Mouse (Mus musculus): ENCODE measurements around the gene Iqgap3. TPM values are rescaled to one million over a fixed set of nuclear protein-coding genes. Genes with fewer than 3 reads are reported as not detected.

The Iqgap3 gene
- polyA plus RNA-seq, 1 experiment from 2014 or later = 19.8 TPM

DNA sequence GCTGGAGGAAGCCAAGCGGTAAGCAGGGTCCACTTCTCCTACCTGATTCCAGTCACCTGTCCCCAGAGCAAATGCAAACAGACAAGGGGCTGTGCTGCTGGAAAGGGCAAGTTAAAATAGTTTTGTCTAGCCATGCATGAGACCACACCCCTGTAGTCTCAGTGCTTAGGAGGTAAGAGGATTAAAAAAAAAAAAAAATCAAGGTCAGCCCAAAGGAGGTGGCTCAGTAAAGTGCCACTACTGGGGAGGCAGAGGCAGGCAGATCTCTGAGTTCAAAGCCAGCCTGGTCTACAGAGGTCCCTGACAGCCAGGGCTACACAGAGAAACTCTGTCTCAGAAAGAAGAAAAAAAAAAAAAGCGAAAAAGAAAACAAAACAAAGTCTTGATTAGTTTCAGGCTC is 2.2 kb downstream of the Iqgap3 start:
- no peak overlapping the region for H3K9ac ChIP-seq (replicated peaks; ENCODE audit: low read depth, low read length)

DNA sequence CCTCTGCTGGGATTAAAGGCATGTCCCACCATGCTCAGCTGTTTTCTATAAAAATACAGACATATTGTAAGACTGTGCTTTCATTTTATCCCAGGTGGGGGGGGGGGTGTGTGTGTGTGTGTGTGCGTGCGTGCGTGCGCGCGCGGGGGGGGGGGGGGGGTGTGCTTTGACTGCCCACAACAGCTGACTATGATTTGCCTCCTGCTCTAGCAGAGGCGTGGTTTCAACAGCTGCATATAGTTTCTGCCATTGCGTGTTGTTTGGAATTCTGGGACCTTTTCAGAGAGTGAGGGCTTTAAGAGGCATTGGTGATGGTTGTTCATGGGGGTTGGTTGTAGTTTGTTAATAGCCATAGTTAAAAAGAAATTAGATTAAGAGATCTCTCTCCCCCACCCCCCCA is 3.7 kb downstream of the Iqgap3 start:
- H3K9ac ChIP-seq (replicated peaks; ENCODE audit: low read depth, low read length) = no peak overlapping the region
- 79% methylated on average over 2 of the region's 9 CpGs for WGBS
- no peak overlapping the region for H3K4me3 ChIP-seq (ENCODE audit: low read depth, low read length)
- H3K27me3 ChIP-seq (ENCODE audit: control insufficient read depth, insufficient read depth, low read length) = no peaks in the 10 kb centered on the region
- ATAC-seq (ENCODE audit: insufficient number of reproducible peaks, insufficient read depth, low FRiP score, low read depth) = no peak
- H3K9me3 ChIP-seq (ENCODE audit: control insufficient read depth, low read depth, low read length) = no peaks in the 10 kb centered on the region
- H3K27ac ChIP-seq (ENCODE audit: low read length) = no peak overlapping the region
- no peak overlapping the region for H3K4me2 ChIP-seq (replicated peaks; ENCODE audit: low read depth, low read length)
- peaks cover 32% of the 10 kb centered on the region for H3K36me3 ChIP-seq (ENCODE audit: control insufficient read depth, insufficient read depth, low read length)
- H3K4me1 ChIP-seq (ENCODE audit: control insufficient read depth, insufficient read depth, low read length) = peaks cover 10% of the 10 kb centered on the region; the same call in 1 of the 2 replicates

More for the DNA sequence above, 2.2 kb downstream of the Iqgap3 start:
- ATAC-seq (ENCODE audit: insufficient number of reproducible peaks, insufficient read depth, low FRiP score, low read depth) = no peak
- Histone ChIP-seq H3K36me3 (ENCODE audit: control insufficient read depth, insufficient read depth, low read length) (peaks cover 22% of the 10 kb centered on the region; the same call in 1 of the 2 replicates), H3K4me2 (replicated peaks; ENCODE audit: low read depth, low read length) (no peak overlapping the region), H3K27me3 (ENCODE audit: control insufficient read depth, insufficient read depth, low read length) (no peaks in the 10 kb centered on the region), H3K4me3 (ENCODE audit: low read depth, low read length) (no peak overlapping the region), H3K4me1 (ENCODE audit: control insufficient read depth, insufficient read depth, low read length) (peaks cover 10% of the 10 kb centered on the region; the same call in 1 of the 2 replicates), H3K9me3 (ENCODE audit: control insufficient read depth, low read depth, low read length) (no peaks in the 10 kb centered on the region), H3K27ac (ENCODE audit: low read length) (no peak overlapping the region)
- 98% methylated on average over 2 of the region's 2 CpGs for WGBS

DNA sequence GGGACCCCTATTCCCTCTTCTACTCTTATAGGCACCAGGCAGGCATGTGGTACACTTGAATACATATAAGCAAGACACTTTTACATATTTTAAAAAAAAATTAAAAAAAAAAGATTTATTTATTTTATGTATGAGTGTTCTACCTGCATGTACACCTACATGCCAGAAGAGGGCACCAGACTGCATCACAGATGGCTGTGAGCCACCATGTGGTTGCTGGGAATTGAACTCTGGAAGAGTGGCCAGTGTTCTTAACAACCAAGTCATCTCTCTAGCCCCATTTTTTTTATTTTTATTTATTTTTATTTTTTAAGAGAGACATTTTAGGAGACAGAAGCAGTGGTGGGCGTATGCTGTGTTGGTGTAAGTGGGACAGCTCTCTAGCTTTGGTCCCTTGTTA is 5.9 kb downstream of the Iqgap3 start:
- Histone ChIP-seq H3K4me1 (ENCODE audit: control insufficient read depth, insufficient read depth, low read length) (peaks cover 6% of the 10 kb centered on the region; the same call in 1 of the 2 replicates), H3K4me2 (replicated peaks; ENCODE audit: low read depth, low read length) (no peak overlapping the region), H3K27ac (ENCODE audit: low read length) (no peak overlapping the region), H3K27me3 (ENCODE audit: control insufficient read depth, insufficient read depth, low read length) (no peaks in the 10 kb centered on the region), H3K36me3 (ENCODE audit: control insufficient read depth, insufficient read depth, low read length) (peaks cover 51% of the 10 kb centered on the region), H3K4me3 (ENCODE audit: low read depth, low read length) (no peak overlapping the region), H3K9ac (replicated peaks; ENCODE audit: low read depth, low read length) (no peak overlapping the region), H3K9me3 (ENCODE audit: control insufficient read depth, low read depth, low read length) (no peaks in the 10 kb centered on the region)
- ATAC-seq (ENCODE audit: insufficient number of reproducible peaks, insufficient read depth, low FRiP score, low read depth) = 0 out of 2 replicates have a peak, but pooled peaks have one; percentile 14
- 83% methylated on average over 1 of the region's 1 CpGs for WGBS

DNA sequence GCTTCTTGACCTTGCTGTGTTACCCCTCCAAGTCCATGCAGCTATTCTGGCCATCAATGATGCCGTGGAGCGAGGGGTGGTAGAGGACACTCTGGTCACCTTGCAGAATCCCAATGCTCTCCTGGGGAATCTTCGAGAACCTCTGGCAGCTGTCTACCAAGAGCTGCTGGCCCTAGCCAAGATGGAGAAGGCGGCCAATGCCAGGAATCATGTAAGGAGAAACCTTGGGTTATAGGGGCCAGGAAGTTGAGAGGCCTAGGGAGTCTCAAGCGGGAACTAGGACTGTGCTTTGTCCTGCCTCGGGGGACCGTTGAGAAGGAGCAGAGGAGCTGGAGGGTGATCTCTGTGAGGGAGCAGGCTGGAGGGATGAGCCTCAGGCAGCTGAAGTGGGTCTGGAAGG is 8.3 kb downstream of the Iqgap3 start:
- no peak overlapping the region for H3K4me2 ChIP-seq (replicated peaks; ENCODE audit: low read depth, low read length)
- 91% methylated on average over 7 of the region's 7 CpGs for WGBS

DNA sequence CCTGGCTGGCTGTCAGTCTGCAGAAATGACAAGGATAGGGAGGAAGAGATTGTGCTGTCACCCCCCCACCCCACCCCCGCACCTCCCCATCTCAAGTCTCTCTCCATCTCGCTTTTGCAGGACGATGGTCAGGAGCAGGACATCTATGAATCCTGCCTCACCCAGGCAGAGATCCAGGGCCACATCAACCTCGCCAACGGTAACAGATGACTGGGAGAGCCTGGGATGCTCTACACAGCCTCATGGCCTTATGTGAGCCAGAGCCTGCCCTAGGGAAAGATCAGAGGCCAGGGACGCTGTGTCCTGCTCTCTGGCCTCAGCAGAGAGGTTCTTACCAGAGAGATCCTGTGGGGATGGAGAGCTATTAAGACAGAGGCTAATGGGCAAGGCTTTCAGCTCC is 8.8 kb downstream of the Iqgap3 start:
- no peak overlapping the region for H3K4me2 ChIP-seq (replicated peaks; ENCODE audit: low read depth, low read length)
- no peak overlapping the region for H3K9ac ChIP-seq (replicated peaks; ENCODE audit: low read depth, low read length)
- 94% methylated on average over 6 of the region's 6 CpGs for WGBS
- no peaks in the 10 kb centered on the region for H3K27me3 ChIP-seq (ENCODE audit: control insufficient read depth, insufficient read depth, low read length)
- peaks cover 64% of the 10 kb centered on the region for H3K36me3 ChIP-seq (ENCODE audit: control insufficient read depth, insufficient read depth, low read length)
- no peak for ATAC-seq (ENCODE audit: insufficient number of reproducible peaks, insufficient read depth, low FRiP score, low read depth)
- H3K9me3 ChIP-seq (ENCODE audit: control insufficient read depth, low read depth, low read length) = no peaks in the 10 kb centered on the region
- H3K4me1 ChIP-seq (ENCODE audit: control insufficient read depth, insufficient read depth, low read length) = no peaks in the 10 kb centered on the region
- no peak overlapping the region for H3K4me3 ChIP-seq (ENCODE audit: low read depth, low read length)
- H3K27ac ChIP-seq (ENCODE audit: low read length) = no peak overlapping the region

More for the DNA sequence above, 8.3 kb downstream of the Iqgap3 start:
- Histone ChIP-seq H3K4me1 (ENCODE audit: control insufficient read depth, insufficient read depth, low read length) (no peaks in the 10 kb centered on the region), H3K36me3 (ENCODE audit: control insufficient read depth, insufficient read depth, low read length) (peaks cover 60% of the 10 kb centered on the region), H3K9me3 (ENCODE audit: control insufficient read depth, low read depth, low read length) (no peaks in the 10 kb centered on the region), H3K27ac (ENCODE audit: low read length) (no peak overlapping the region), H3K9ac (replicated peaks; ENCODE audit: low read depth, low read length) (no peak overlapping the region), H3K4me3 (ENCODE audit: low read depth, low read length) (no peak overlapping the region), H3K27me3 (ENCODE audit: control insufficient read depth, insufficient read depth, low read length) (no peaks in the 10 kb centered on the region)
- no peak for ATAC-seq (ENCODE audit: insufficient number of reproducible peaks, insufficient read depth, low FRiP score, low read depth)

DNA sequence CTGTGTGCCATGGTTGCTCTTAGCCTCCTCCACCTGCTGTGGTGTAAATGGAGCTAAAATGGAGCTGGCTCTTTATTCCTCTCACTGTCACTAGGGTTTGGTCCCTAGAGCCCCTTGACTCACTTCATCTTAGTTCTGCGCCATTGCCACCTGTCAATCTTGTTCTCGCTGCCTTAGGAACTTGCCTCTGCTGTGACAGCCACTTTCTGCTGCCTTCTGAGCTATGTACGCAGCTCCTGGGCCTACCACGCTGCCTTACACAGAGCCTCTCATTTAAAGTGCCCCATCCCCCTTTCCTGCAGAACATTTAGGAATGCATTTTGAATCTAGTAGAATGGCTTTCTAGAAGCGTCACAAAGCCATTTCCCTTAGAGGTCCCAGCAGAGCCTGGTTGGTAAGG is 12.4 kb downstream of the Iqgap3 start:
- 93% methylated on average over 5 of the region's 5 CpGs for WGBS
- Histone ChIP-seq H3K4me2 (replicated peaks; ENCODE audit: low read depth, low read length) (no peak overlapping the region), H3K4me1 (ENCODE audit: control insufficient read depth, insufficient read depth, low read length) (no peaks in the 10 kb centered on the region), H3K36me3 (ENCODE audit: control insufficient read depth, insufficient read depth, low read length) (peaks cover 61% of the 10 kb centered on the region), H3K27me3 (ENCODE audit: control insufficient read depth, insufficient read depth, low read length) (no peaks in the 10 kb centered on the region), H3K9me3 (ENCODE audit: control insufficient read depth, low read depth, low read length) (no peaks in the 10 kb centered on the region), H3K27ac (ENCODE audit: low read length) (no peak overlapping the region), H3K9ac (replicated peaks; ENCODE audit: low read depth, low read length) (no peak overlapping the region), H3K4me3 (ENCODE audit: low read depth, low read length) (no peak overlapping the region)
- no peak for ATAC-seq (ENCODE audit: insufficient number of reproducible peaks, insufficient read depth, low FRiP score, low read depth)

DNA sequence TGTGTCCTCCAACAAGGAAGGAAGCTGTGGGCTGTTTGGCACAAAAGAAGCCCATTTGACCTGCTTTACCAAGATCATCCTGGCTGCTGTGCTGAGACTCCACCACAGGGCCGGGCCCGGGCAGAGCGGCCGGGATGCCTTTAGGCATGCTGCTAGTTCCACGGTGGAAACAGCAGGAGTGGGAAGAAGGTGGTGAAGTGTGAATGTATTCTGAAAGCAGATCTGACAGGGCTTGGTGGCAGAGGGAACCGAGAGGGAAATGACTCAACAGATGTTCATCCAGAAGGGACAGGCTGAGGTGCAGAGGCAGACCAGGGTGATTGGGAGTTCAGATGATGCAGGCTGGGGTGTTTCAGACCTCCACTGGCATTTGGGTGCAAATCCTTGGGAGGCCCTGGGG is 15.9 kb downstream of the Iqgap3 start:
- Histone ChIP-seq H3K9me3 (ENCODE audit: control insufficient read depth, low read depth, low read length) (no peaks in the 10 kb centered on the region), H3K9ac (replicated peaks; ENCODE audit: low read depth, low read length) (no peak overlapping the region), H3K27ac (ENCODE audit: low read length) (no peak overlapping the region), H3K27me3 (ENCODE audit: control insufficient read depth, insufficient read depth, low read length) (no peaks in the 10 kb centered on the region), H3K4me3 (ENCODE audit: low read depth, low read length) (no peak overlapping the region), H3K4me1 (ENCODE audit: control insufficient read depth, insufficient read depth, low read length) (no peaks in the 10 kb centered on the region), H3K4me2 (replicated peaks; ENCODE audit: low read depth, low read length) (no peak overlapping the region), H3K36me3 (ENCODE audit: control insufficient read depth, insufficient read depth, low read length) (peaks cover 54% of the 10 kb centered on the region)
- no peak for ATAC-seq (ENCODE audit: insufficient number of reproducible peaks, insufficient read depth, low FRiP score, low read depth)
- WGBS = 85% methylated on average over 6 of the region's 6 CpGs

DNA sequence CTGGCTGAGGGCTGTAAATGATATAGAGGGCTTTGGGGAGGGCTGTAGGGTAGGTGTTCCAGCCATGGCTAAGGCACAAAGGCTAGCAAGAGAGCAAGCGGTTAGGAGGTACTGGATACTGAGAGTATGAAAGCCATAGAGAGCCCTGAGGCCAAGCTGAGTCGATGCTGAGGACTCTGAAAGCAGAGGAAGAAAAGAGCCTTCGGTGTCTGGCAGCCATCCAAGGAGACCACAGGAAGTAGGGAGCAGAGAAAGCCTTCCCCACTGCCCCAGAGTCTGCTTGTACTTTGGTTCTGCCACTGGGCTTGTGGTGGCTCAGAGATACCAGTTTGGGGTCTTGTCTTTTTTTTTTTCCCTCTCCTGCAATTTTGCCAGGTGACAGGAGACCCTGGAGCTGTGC is 18.5 kb downstream of the Iqgap3 start:
- H3K27ac ChIP-seq (ENCODE audit: low read length) = no peak overlapping the region
- H3K27me3 ChIP-seq (ENCODE audit: control insufficient read depth, insufficient read depth, low read length) = no peaks in the 10 kb centered on the region
- 79% methylated on average over 3 of the region's 3 CpGs for WGBS
- no peak overlapping the region for H3K4me3 ChIP-seq (ENCODE audit: low read depth, low read length)
- no peak for ATAC-seq (ENCODE audit: insufficient number of reproducible peaks, insufficient read depth, low FRiP score, low read depth)
- no peaks in the 10 kb centered on the region for H3K4me1 ChIP-seq (ENCODE audit: control insufficient read depth, insufficient read depth, low read length)
- peaks cover 61% of the 10 kb centered on the region for H3K36me3 ChIP-seq (ENCODE audit: control insufficient read depth, insufficient read depth, low read length)
- no peak overlapping the region for H3K4me2 ChIP-seq (replicated peaks; ENCODE audit: low read depth, low read length)
- no peaks in the 10 kb centered on the region for H3K9me3 ChIP-seq (ENCODE audit: control insufficient read depth, low read depth, low read length)
- no peak overlapping the region for H3K9ac ChIP-seq (replicated peaks; ENCODE audit: low read depth, low read length)

DNA sequence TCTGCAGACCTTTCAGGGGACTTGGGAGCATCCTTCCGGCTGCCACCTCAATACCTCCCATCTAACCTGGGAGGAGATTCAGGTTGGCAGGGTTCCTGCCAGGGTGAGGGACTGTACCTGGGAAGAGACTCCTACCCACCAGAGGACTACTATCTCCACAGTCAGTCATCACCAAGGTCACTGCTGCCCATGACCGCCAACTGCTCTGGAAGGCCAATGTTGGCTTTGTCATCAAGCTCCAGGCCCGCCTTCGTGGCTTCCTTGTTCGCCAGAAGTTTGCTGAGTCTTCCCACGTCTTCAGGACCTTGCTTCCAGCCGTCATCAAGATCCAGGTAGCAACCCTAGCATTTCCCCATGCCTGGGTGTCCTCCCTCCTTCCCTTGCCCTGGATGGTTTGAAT is 20.0 kb downstream of the Iqgap3 start:
- Histone ChIP-seq H3K4me1 (ENCODE audit: control insufficient read depth, insufficient read depth, low read length) (no peaks in the 10 kb centered on the region), H3K27me3 (ENCODE audit: control insufficient read depth, insufficient read depth, low read length) (no peaks in the 10 kb centered on the region), H3K4me2 (replicated peaks; ENCODE audit: low read depth, low read length) (no peak overlapping the region), H3K4me3 (ENCODE audit: low read depth, low read length) (no peak overlapping the region), H3K9ac (replicated peaks; ENCODE audit: low read depth, low read length) (no peak overlapping the region), H3K36me3 (ENCODE audit: control insufficient read depth, insufficient read depth, low read length) (peaks cover 61% of the 10 kb centered on the region), H3K27ac (ENCODE audit: low read length) (no peak overlapping the region), H3K9me3 (ENCODE audit: control insufficient read depth, low read depth, low read length) (no peaks in the 10 kb centered on the region)
- ATAC-seq (ENCODE audit: insufficient number of reproducible peaks, insufficient read depth, low FRiP score, low read depth) = no peak
- WGBS = 86% methylated on average over 7 of the region's 7 CpGs

Measured in stomach, embryonic 14.5 days (tissue).